Mouse (Mus musculus): ENCODE measurements at regions not wholly inside any gene's neighbourhood (a gene's known extent, or its start where the extent isn't known, plus 50 kb on each side); places are given as distances from the start of the nearest gene placed in this dataset.

DNA sequence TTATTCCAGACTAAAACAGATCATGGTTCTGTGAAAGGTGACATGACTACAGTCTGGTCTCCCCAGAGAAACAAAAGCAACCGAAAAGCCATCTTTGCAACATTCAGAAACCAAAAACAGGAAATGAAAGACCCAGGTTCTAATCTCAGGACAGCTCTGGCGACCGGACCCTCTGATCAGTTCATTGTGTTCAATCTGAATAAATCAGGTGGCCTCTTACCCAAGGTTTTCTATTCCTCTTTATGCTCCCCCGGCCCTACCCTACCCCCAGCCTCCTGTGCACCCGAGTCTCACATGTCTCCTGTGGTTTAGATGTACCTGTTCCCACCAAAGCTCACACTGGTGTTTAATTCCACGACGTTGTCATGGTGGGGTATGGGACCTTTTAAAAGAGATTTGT lies 238.6 kb upstream of the Jmjd1c start:
- DNase-seq (ENCODE audit: low spot score in 2 of 2): no peak

DNA sequence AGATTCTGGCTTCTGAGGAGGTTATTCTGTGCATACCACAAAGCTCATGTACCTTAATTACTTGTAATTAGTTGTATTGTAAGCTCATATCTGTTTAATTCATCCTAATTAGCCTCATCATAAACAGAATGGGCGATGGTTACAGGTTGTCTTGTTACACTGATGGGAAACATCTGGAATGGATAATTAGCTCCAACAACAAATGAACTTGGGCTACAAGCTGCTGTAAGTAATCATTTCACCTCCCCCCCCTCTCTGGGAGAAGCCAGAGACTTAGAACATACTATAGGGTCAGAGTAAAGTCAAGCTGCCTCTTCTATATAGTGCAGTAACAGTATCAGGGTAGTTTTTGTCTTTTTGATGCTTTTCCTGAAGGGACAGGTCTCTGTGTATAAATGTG lies 234.5 kb upstream of the Jmjd1c start:
- DNase-seq (ENCODE audit: low spot score in 2 of 2): no peak

DNA sequence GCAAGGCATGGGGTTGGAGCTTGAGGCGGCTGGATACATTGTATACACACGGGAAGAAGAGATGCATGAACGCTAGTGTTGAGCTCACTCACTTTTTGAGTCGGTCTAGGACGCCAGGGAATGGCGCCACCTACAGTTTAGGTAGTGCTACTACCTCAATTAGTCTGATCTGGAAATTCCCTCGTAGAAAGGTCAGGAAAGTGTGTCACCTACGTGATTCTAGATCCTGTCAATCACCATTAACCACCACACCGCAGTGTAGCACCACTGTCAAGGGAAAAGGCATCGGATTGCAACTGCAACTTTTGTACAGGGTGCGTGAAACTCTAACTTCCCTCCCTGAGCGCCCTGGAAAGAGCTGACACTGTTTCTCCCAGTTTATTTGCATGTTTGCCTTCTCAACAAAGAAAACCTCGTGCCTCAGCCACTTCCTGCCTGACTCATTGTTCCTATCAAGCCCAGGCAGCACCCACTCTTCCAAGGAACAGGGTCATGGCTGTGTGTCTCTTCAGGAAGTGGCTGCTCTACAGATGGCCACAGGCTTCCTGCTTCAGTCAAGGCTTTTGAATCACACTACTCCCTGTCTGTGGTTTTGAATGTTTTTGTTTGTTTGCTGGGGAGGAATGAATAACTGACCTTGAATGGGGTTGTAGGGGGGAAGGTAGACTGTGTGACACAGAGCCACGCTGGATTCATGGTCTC lies 231.6 kb upstream of the Jmjd1c start:
- DNase-seq (ENCODE audit: low spot score in 2 of 2): peak; percentile 25 to 65

DNA sequence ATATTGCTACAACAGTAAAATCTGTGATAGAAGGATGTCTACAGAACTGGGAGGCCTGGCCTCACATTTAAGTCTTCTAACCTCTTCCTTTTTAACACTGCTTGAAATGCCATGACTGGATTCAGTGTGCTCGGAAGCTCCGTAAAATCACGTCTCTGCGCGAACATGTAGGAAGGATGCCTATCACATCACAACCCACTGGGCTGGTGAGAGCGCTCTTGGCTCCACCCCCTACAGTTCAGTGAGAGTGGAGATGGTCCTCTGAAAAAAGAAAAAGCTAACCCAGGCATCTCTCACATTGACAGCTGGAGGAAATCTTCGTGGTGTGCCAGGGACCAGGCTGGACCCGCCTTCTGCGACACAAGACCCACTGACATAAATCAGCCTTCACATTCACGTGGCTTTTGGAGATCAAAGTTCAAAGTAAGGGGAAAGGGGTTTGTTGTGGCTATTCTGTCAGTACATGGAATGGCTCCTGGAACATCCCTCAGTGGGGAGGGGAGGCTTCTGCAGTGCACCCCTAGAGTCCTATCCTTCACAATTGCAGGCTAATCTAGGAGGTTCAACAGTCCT lies 230.8 kb upstream of the Jmjd1c start:
- no peak for DNase-seq (ENCODE audit: low spot score in 2 of 2)

DNA sequence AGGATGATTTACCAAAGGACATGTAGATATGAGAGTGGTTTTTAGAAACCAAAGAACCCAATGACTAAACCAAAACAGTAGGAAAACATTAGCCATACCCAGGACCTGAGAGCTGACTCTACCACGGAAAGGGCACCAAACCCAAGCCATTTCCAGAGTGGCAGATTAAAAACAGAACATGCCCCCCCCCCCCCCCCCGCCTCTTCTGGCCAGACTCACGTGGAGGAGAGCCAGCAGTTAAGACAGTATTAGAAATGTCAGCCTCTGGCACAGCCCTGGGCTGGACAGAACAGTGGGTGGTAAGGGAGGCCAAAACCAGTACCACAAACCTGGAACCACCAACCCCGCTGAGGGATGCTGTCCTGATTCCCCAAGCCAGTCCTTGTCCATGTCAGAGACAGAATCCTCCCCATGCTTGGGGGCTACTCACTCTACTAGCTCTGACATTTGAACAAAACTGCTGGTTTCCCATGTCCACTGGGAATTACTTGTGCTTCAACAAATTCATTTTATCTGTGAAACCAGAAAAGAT lies 224.7 kb upstream of the Jmjd1c start:
- DNase-seq (ENCODE audit: low spot score in 2 of 2): no peak

DNA sequence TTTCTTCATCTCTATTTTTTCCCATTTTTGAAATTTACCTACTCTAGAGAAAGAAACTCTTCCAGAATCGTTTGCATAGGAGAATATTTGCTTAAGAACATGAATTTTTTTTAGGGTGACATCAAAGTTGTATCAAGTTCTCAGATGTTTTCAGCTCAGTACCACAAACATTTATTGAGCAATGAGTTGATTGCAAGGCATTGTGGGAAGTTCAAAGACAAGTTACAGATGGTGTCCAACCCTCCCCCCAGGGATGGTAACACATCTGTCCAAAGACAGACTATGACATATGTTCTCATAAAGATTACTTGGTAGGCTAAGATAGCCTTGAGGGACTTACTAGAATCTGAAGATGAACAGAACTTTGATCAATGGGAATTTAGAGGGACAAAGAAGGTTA lies 224.3 kb upstream of the Jmjd1c start:
- no peak for DNase-seq (ENCODE audit: low spot score in 2 of 2)

DNA sequence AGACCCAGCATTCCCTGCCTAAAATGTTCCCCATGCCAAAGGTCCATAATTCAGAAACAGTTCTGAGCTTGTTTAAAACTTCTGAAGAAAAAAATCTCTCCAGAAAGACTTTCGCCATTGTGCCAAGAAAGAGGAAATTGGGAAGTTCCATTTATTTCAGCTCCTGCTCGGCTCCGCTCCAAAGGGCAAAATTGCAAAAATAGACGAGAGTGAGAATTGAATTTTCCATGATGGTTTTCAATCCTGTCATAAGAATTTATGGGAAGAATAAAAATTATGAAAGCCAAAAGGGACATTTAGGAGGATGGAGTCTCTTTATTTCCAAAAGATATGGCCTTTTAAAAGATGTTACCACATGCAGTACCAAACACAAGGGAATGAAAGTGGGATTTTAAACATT lies 222.5 kb upstream of the Jmjd1c start:
- DNase-seq (ENCODE audit: low spot score in 2 of 2): no peak

DNA sequence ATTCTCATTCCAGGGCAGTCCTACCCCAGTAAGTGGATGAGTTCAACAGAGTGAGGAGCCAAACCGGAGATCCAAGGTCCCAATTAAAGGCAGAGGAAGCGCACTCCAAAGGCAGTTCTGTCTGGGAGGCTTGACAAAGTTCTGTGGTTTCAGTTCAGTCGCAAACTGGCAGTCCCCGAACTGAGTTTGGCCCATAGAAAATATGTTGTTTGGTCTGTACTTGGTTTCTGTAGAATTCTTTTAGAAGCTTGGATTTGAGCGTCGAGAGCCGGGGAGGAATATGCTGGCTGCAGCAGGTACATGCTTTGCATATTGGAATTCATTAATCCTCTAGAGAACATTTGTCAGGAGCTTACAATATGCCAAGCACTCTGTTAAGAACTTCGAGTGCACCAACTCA lies 216.9 kb upstream of the Jmjd1c start:
- no peak for DNase-seq (ENCODE audit: low spot score in 2 of 2)

DNA sequence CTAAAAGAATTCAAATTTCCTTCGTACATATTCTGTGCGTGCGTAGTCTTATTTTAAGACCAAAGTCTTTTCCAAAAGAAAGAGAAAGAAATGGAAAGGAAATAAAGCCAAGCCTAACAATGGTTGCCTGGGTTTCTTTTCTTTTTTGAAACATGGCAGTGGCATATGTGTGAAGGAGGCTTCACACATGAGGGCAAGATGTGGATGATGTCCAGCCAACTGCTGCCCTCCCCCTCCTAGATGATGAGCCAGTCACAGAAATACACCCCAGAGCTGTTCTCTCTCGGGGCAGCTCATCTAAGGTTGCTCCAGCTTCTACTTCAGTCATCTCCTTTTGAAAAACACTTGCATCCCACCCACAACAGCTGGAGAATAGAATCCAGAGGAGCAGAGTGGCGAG lies 213.1 kb upstream of the Jmjd1c start:
- DNase-seq (ENCODE audit: low spot score in 2 of 2): no peak

DNA sequence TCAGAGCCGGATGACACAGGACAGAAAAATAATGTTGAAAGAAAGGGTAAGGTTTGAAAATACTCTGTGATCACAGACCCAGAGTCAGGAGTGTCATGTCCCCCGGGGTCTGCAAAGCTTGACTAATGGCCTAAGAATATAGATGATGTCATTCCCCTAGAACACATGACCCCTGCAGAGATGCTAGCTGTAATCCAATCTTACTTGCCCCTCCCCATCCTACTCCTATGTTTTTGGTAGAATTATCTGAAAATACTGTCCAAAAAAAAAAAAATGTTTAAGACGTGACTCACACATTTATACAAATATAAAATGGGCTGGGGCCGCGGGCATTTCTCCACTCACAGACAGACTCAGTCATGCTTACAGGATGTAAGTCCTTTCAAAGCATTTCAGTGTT lies 210.3 kb upstream of the Jmjd1c start:
- DNase-seq (ENCODE audit: low spot score in 2 of 2): no peak

DNA sequence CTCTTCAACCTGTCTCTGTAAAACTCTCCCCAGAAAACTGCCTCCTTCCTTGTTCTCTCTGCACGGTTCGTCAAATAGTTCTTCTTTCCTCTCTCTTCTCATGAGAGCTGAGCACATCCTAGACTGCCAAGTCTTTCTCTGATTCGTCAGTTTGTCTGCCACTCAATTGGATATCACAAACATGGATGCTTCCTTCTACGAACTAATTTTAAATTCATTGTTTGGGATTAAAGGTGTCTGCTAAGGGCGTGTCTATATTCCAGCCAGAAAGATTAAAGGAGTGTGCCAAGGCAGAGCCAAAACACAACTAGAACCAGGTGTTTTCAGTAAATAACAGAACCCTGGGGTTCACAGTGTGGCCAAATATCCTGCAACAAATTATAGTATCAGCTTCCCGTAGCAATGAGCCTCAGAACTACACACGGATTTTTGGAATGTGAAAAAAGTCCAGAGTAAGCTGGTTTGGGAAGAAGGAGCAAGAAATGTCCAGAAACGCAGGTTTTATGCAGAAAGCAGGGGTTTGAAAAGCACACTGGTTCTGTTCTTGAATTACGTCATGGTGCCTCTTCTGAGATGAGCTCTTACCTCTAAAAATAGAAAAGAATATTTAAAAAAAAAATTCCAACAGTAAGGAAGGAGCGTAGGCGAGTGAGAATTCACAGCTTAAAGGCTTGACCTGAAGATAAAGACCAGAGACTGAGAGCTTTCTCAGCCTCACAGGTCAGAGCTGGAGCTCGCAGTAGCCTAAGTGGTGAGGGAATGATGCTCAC lies 206.0 kb upstream of the Jmjd1c start:
- DNase-seq (ENCODE audit: low spot score in 2 of 2): no peak

DNA sequence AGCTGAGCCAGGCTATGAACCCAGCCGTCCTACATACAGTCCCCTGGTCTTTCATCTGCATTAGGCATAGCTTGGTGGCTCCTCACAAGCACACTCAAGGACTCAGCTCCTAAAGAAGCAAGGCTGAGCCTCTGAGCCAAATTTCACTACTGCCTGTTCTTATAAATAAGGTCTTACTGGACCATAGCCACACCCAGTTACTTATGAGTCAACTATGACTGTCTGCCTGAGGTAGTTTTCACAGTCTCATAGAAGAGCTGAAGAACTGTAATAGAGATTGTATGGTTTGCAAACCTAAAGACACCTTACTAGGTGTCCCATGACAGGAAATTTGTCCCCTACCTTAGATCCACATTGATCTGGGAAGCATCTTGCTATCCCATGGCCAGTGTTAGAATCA lies 204.1 kb upstream of the Jmjd1c start:
- no peak for DNase-seq (ENCODE audit: low spot score in 2 of 2)

DNA sequence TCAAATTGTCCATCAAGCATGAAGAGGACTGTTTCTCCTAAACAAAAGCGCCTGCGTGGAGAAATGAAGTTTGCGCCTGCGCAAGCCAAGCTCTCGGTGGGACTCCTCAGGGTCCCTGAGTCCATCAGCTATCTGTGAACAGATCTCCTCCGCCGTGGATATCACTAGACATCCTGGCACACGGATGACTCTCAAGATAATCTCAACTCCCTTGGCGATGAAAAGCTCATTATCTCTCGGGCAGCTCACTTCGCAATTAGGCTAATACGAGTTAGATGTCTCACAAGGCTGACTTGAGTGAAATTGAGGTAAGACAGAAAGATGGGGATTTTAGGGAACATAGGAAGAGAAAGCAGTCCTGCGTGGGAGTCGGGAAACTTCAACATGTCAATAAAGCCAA lies 202.1 kb upstream of the Jmjd1c start:
- DNase-seq (ENCODE audit: low spot score in 2 of 2): no peak

DNA sequence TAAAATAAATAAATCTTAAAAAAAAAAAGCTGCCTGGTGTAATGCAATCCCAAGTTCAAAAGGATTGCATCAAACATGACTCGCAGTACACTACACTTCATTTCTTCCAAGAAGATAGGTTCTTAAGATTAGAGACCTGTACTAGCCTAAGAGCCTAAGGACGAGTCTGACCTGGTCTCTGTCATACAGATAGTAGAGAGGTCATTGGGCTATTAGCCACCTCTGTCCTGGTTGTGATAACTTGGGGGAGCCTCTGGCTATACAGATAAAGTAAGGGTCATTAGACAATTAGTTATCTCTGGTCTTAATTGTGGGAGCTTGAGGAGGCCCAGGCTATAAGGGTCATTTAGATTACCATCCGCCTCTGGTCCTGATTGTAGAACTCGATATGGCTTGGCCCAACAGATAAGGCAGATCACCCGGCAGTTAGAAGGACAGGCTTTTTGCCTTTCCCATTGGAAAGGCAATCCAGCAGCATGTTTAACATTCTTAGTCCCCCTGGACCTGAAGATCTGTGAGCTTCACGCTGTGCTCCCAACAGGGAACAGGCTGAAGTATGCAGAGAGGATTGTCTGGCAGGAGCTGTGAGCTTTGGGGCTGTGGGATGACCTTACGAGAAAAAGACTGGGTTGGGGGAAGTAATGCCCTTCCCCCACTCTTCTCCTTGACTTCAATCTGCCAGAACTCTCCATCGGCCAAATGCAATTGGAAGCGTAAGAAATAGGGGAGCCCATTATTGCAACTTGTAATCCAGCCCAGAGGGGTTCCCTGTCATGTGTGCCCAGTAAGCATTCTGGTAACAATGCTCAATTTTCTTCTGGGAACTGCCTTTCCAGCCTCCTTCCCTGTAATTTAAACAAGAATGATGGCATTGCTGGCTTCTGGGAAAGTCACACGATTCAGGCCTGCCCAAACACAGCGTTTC lies 199.0 kb upstream of the Jmjd1c start:
- DNase-seq (ENCODE audit: low spot score in 2 of 2): no peak

DNA sequence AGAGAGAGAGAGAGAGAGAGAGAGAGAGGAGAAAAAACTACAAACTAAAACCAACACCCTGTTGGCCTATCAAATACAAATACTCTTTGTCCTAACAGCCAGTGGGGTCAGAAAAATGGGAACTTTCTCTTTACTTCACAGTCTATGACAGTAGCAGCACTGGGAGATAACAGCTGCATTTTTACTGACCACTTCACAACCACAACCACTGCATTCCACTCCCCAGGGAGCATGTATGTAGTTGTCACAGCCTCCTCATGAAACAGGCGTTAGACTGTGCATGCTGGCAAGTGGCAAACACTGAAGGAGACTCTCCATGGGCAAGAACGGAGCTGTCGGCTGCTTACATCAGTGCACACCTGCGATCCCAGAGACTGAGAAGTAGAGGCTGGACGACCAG lies 196.2 kb upstream of the Jmjd1c start:
- no peak for DNase-seq (ENCODE audit: low spot score in 2 of 2)

DNA sequence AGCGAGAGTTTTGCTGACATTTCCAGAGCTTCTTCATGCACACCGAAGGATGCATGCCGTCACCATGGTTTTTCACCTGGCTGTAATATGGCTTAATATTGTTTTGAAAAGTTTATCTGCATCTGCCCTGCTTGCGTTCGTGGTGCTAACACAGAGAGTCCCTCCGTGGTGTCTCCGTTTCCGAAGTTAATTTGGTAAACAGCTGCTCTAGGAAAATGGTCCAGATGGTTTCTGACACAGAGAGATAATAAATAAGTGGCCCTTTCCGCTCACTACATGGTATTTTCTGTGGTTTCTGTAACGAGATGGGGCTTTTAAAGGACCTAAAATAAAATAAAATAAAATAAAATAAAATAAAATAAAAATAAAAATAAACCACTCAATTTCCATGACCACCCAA lies 195.1 kb upstream of the Jmjd1c start:
- DNase-seq (ENCODE audit: low spot score in 2 of 2): no peak

DNA sequence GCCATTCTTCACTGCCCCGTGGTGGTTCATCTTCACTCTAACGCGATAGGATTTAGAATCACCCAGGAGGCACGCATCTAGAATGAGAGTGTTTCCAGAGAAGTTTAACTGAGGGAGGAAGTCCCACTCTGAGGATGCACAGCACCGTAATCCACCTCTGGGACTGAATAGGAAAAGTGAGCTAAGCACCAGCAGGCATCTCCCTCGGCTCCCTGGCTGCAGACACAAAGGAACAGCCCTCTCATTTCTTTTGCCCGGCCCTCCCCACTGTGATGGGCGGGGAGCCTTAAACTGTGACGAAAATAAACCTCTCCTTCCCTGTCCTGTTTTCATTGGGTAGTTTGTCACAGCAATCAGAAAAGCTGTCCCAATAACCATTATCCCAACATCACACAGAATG lies 194.1 kb upstream of the Jmjd1c start:
- no peak for DNase-seq (ENCODE audit: low spot score in 2 of 2)

DNA sequence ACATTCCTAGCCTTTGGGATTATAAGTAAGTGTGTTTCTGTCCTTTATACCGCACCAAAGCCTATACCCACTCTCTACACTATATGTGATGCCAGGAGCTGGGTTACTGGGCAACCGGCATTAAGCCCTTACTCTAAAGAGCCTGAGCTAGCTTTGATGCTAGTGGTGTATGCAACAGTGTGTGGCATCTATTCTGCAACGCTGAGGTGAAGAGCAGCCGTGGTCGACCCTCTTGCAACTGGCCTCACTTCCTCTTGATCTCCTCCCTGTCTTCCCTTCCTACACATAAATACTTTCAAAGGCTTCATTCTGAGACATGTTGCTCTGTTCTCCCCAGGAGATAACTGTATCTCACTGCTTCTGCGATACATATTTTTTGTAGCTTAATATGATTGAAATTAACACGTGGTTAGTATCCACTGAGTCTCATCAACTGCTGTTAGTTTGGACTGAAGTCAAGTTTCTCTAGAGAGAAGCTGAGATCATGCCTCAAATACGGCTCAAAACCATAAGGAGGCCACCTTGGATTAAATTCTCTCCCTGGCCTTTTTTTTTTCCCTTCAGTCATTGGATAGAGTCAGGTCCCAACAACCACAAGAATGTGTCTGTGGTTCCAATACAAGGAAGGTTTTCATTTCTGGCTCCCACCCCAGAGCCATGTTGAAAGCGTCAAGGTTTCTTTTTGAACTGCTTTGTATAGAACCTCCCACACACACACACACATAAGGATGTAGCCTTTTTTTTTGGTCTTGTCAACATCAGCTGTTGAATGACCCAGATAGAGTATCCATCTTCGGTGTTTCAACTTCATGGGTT lies 191.2 kb upstream of the Jmjd1c start:
- no peak for DNase-seq (ENCODE audit: low spot score in 2 of 2)

DNA sequence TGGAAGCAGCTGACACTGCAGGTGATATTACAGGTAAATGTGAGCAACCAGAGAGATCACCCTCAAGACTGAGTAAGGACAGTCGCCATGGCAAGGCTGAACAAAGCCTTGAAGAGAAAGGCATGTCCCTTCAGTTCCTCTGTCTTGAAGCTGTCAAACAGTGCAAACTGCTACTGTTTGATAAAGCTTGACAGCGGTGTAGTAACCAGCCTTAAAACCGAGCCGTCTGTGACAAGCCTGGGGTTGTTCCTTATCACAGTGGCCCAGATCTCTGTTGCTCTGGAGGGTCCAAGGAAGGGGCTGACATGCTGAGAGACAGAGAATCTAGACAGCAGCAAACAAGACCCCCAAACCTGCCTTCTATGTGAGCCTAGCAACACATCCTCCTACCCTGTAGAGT lies 188.1 kb upstream of the Jmjd1c start:
- no peak for DNase-seq (ENCODE audit: low spot score in 2 of 2)

DNA sequence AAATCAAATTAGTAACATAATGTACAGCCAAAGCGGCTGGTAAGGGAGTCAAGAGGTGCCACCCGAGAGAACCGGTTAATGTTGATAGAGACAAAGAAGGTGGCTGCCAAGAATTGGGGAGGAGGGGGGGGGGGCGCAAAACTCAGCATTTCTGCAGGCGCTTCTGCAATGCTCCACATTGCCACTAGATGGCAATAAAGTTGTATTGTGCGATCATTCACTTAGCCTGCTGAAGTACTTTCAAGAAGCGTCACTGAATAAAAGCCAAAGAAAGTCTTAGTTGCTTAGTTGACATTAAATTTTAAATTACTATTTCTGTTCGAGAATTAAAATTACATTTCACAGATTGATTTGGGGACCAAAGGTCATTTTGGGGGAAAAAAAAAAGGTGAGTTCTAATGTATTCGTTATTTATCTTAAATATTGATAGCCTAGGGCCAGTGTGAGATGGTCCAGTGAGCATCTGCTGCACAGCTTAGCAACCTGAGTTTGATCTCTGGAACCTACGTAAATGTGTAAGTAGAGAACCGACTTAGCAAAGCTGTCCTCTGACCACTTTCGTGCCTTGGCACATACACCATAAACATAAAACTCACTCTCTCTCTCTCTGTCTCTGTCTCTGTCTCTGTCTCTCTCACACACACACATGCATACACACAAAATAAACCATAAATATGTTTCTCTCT lies 186.6 kb upstream of the Jmjd1c start:
- DNase-seq (ENCODE audit: low spot score in 2 of 2): peak in 1 of 2 experiments; percentile 35

All from spleen, postnatal 4 days (tissue).